Mouse (Mus musculus) midbrain, embryonic 16.5 days (tissue): ENCODE measurements around the gene Tgm1. TPM values are rescaled to one million over a fixed set of nuclear protein-coding genes. Genes with fewer than 3 reads are reported as not detected.
A peak's percentile ranks its signal among the peaks of the same experiment; 100 is the strongest.

Source experiments
- ATAC-seq: fragments of 200-750 bp; cut with Nextera tagmentation; 2 replicates; pipeline ENCODE4 v1.8.0; 2017; ENCODE audit warnings: moderate TSS enrichment
- H3K27ac ChIP-seq: fragments of 300-500 bp; sonication (generic); 2 replicates; pipeline ENCODE4 v1.5.1; 2014; ENCODE audit warnings: mild to moderate bottlenecking, low read length, mixed read lengths
- H3K27me3 ChIP-seq: fragments of 300-500 bp; sonication (generic); 2 replicates; pipeline ENCODE4 v1.6.1; 2014; ENCODE audit warnings: low read depth, low read length, mixed read lengths; ENCODE audit not compliant: control insufficient read depth, insufficient read depth
- H3K36me3 ChIP-seq: fragments of 300-500 bp; sonication (generic); 2 replicates; pipeline ENCODE4 v1.6.1; 2014; ENCODE audit warnings: mild to moderate bottlenecking, low read length, moderate library complexity, mixed read lengths; ENCODE audit not compliant: control insufficient read depth, insufficient read depth
- H3K4me1 ChIP-seq: fragments of 300-500 bp; sonication (generic); 2 replicates; pipeline ENCODE4 v1.6.1; 2014; ENCODE audit warnings: mild to moderate bottlenecking, low read length, mixed read lengths; ENCODE audit not compliant: control insufficient read depth, insufficient read depth
- H3K4me2 ChIP-seq: fragments of 300-500 bp; sonication (generic); 2 replicates; pipeline ENCODE4 v1.6.1; 2014; ENCODE audit warnings: mild to moderate bottlenecking, low read length, mixed read lengths
- H3K4me3 ChIP-seq: fragments of 300-500 bp; sonication (generic); 2 replicates; pipeline ENCODE4 v1.5.1; 2014; ENCODE audit warnings: low read depth, mild to moderate bottlenecking, low read length, moderate library complexity, mixed read lengths
- H3K9ac ChIP-seq: fragments of 300-500 bp; sonication (generic); 2 replicates; pipeline ENCODE4 v1.6.1; 2014; ENCODE audit warnings: low read depth, low read length, mixed read lengths
- H3K9me3 ChIP-seq: fragments of 300-500 bp; sonication (generic); replicated peaks from 2 replicates; pipeline ENCODE4 v1.6.1; 2014; ENCODE audit warnings: mild to moderate bottlenecking, low read length, mixed read lengths; ENCODE audit not compliant: control insufficient read depth, poor library complexity, severe bottlenecking
- WGBS: fragments of 180-500 bp; shearing (Covaris S2); extraction: QIAGEN DNeasy Blood & Tissue Kit; methylation state at CpG from one replicate; pipeline ENCODE4 v1.1.7; 2014; 5-methylcytosine and 5-hydroxymethylcytosine counted together
- polyA plus RNA-seq: library from polyadenylated mRNA; unstranded; fragments of >200 nt; fragmentation: Nextera tagmentation; extraction: Ambion mirVana; gene quantifications from 2 replicates; pipeline ENCODE4 v1.2.1, GENCODE M21; 2015

The Tgm1 gene
- polyA plus RNA-seq, 1 experiment from 2014 or later = 0.13 TPM

GRCm38 (mm10) chr14:55671833-55672740, 41.6 kb downstream of the Tgm1 start, which contains the start of the genes Gmpr2 and Nedd8:
Gmpr2 (plus strand) TSS chr14:55671941.
Nedd8 (minus strand) TSS chr14:55672124.
- WGBS = 1% methylated on average over 38 of the region's 38 CpGs
- Histone ChIP-seq H3K27me3 (no peaks in the 10 kb centered on the region), H3K9ac (peak within 1 kb of the TSS; percentile 85), H3K4me1 (peaks cover 19% of the 10 kb centered on the region), H3K4me3 (peak within 1 kb of the TSS; percentile 85), H3K4me2 (peak within 1 kb of the TSS; percentile 85), H3K9me3 (no peaks in the 10 kb centered on the region), H3K27ac (peak within 1 kb of the TSS; percentile 90), H3K36me3 (peaks cover 8% of the 10 kb centered on the region)
- ATAC-seq = peak; percentile 98

- no peaks in the 10 kb centered on the region for H3K27me3 ChIP-seq
- peak overlapping the region; percentile 83 for H3K4me2 ChIP-seq
- peak overlapping the region; percentile 90 for H3K27ac ChIP-seq
- WGBS = 0% methylated on average over 12 of the region's 12 CpGs
- peak overlapping the region; percentile 85 for H3K9ac ChIP-seq
- H3K9me3 ChIP-seq = no peaks in the 10 kb centered on the region
- peak; percentile 81 for ATAC-seq
- H3K4me1 ChIP-seq = peaks cover 19% of the 10 kb centered on the region
- H3K36me3 ChIP-seq = peaks cover 5% of the 10 kb centered on the region; the same call in 1 of the 2 replicates
- peak overlapping the region; percentile 85 for H3K4me3 ChIP-seq
Measured at GRCm38 (mm10) chr14:55671486-55671832, 42.3 kb downstream of the Tgm1 start.

GRCm38 (mm10) chr14:55660636-55661035, 53.1 kb downstream of the Tgm1 start:
- 30% methylated on average over 2 of the region's 2 CpGs for WGBS
- H3K27ac ChIP-seq = no peak overlapping the region
- peaks cover 14% of the 10 kb centered on the region for H3K36me3 ChIP-seq
- H3K9ac ChIP-seq = no peak overlapping the region
- H3K27me3 ChIP-seq = no peaks in the 10 kb centered on the region
- no peaks in the 10 kb centered on the region for H3K9me3 ChIP-seq
- peaks cover 10% of the 10 kb centered on the region for H3K4me1 ChIP-seq
- peak overlapping the region; percentile 52 for H3K4me3 ChIP-seq
- H3K4me2 ChIP-seq = peak overlapping the region; percentile 67
- peak; percentile 37; the same call in 1 of the 2 replicates for ATAC-seq

- under 1% methylated on average over 38 of the region's 39 CpGs for WGBS
- Histone ChIP-seq H3K4me3 (peak within 1 kb of the TSS; percentile 52), H3K4me1 (peaks cover 10% of the 10 kb centered on the region), H3K4me2 (peak within 1 kb of the TSS; percentile 67), H3K27me3 (no peaks in the 10 kb centered on the region), H3K9me3 (no peaks in the 10 kb centered on the region), H3K9ac (peak within 1 kb of the TSS; percentile 64), H3K27ac (peak within 1 kb of the TSS; percentile 60), H3K36me3 (peaks cover 14% of the 10 kb centered on the region)
- ATAC-seq = peak; percentile 96
Measured at GRCm38 (mm10) chr14:55659960-55660573, 53.7 kb downstream of the Tgm1 start, which contains the start of gene Mdp1. Mdp1 (minus strand) TSS chr14:55660508.

GRCm38 (mm10) chr14:55658011-55658410, 55.7 kb downstream of the Tgm1 start:
- Histone ChIP-seq H3K4me2 (no peak overlapping the region), H3K27ac (no peak overlapping the region), H3K4me1 (peaks cover 10% of the 10 kb centered on the region), H3K27me3 (no peaks in the 10 kb centered on the region), H3K36me3 (peaks cover 9% of the 10 kb centered on the region), H3K4me3 (no peak overlapping the region), H3K9ac (no peak overlapping the region), H3K9me3 (no peaks in the 10 kb centered on the region)
- no peak for ATAC-seq
- WGBS = 93% methylated on average over 5 of the region's 5 CpGs

- H3K36me3 ChIP-seq = peaks cover 6% of the 10 kb centered on the region
- WGBS = 87% methylated on average over 3 of the region's 3 CpGs
- no peak overlapping the region for H3K4me2 ChIP-seq
- H3K4me1 ChIP-seq = peaks cover 10% of the 10 kb centered on the region
- no peak overlapping the region for H3K4me3 ChIP-seq
- no peaks in the 10 kb centered on the region for H3K9me3 ChIP-seq
- no peak for ATAC-seq
- H3K27me3 ChIP-seq = no peaks in the 10 kb centered on the region
- H3K27ac ChIP-seq = no peak overlapping the region
- no peak overlapping the region for H3K9ac ChIP-seq
Measured at GRCm38 (mm10) chr14:55656935-55657334, 56.8 kb downstream of the Tgm1 start.

GRCm38 (mm10) chr14:55651528-55651927, 62.2 kb downstream of the Tgm1 start:
- Histone ChIP-seq H3K4me3 (no peak overlapping the region), H3K9me3 (no peaks in the 10 kb centered on the region), H3K36me3 (no peaks in the 10 kb centered on the region), H3K27me3 (no peaks in the 10 kb centered on the region), H3K4me1 (no peaks in the 10 kb centered on the region), H3K27ac (no peak overlapping the region), H3K4me2 (no peak overlapping the region), H3K9ac (no peak overlapping the region)
- no peak for ATAC-seq
- 89% methylated on average over 7 of the region's 7 CpGs for WGBS
